Mouse (Mus musculus) embryonic stem cell, embryonic (primary cell): ENCODE data around the gene Cdc25b.

Experiments
- CTCF ChIA-PET, 4 experiments: fragments of 300-600 bp in 2 of 4; fragments of 350-600 bp in 2 of 4; sonication (Branson Sonifier 250); formaldehyde crosslinking; loops; one replicate each; lab custom pipeline; 2022; ENCODE audit warnings: inconsistent platforms in 2 of 4; lab: Charles Lee
- POLR2A ChIA-PET, 4 experiments: fragments of 300-600 bp in 2 of 4; fragments of 350-600 bp in 2 of 4; sonication (Branson Sonifier 250); formaldehyde crosslinking; loops; one replicate each; lab custom pipeline; 2022; ENCODE audit warnings: antibody characterized with exemption in 4 of 4, inconsistent platforms in 1 of 4; lab: Charles Lee

Gene Cdc25b

DNA sequence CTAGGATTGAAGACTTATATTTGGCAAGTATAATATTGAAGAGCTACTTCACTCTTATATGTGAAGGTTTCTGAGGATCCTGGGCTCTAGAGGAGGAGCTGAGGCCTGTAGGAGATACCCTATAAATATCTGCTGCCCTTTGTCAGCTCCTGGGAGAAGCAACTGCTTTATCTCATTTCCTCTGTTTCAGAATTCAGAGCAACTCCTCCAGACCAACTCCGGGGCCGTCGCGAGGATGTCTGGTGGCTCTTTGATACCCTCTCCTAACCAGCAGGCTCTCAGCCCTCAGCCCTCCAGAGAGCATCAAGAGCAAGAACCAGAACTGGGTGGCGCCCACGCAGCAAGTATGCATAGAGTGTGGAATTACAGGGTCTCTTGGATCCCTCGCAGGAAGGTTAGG, 56.2 kb downstream of the Cdc25b start:
- POLR2A ChIA-PET: interaction anchor here in 2 of 4 experiments (0.9 to 3.1 kb wide), 9 partner anchors 10 to 83 kb away, joined by 3 to 14 read pairs (median 4); partner anchors contain the start of gene Mavs (in 2 of the 2)
- CTCF ChIA-PET: interaction anchor here in 1 of 4 experiments (0.6 kb wide), 1 partner anchor 17 kb away, joined by 3 read pairs; no protein-coding TSS in a partner anchor
